ENCODE assay signal across 8 mouse cellular contexts in genomic region chr13:21974726-21975473, GRCm38 (mm10). TPM values are rescaled to one million over a fixed set of nuclear protein-coding genes. Genes with fewer than 3 reads are reported as not detected.
DNase-seq lines count a peak whose midpoint lies in the region; ATAC-seq and TF ChIP-seq lines count a peak whose summit lies in the region.

No protein-coding gene starts in this region.

- H3K27me3 ChIP-seq in hindbrain, embryonic 10.5 days (ENCODE audit: insufficient read depth, poor library complexity, severe bottlenecking): peaks cover 27% of the 10 kb centered on the region
- H3K27me3 ChIP-seq in lung, embryonic 15.5 days: peaks cover 4% of the 10 kb centered on the region; the same call in 1 of the 2 replicates

- no peaks in the 10 kb centered on the region for H3K36me3 ChIP-seq in hindbrain, embryonic 10.5 days
- H3K36me3 ChIP-seq in lung, embryonic 15.5 days: no peaks in the 10 kb centered on the region

- WGBS in hindbrain, embryonic 10.5 days: 5% methylated on average over 20 of the region's 20 CpGs
- WGBS in lung, embryonic 15.5 days: 4% methylated on average over 20 of the region's 20 CpGs
- 4% methylated on average over 20 of the region's 20 CpGs for WGBS in olfactory bulb, adult 2 months

- H3K4me2 ChIP-seq in lung, embryonic 15.5 days: peak overlapping the region; percentile 40

- H3K27ac ChIP-seq in hindbrain, embryonic 10.5 days: peak overlapping the region; percentile 95
- H3K27ac ChIP-seq in lung, embryonic 15.5 days: peak overlapping the region; percentile 80
- H3K27ac ChIP-seq in olfactory bulb, adult 2 months (ENCODE audit: insufficient read depth, low read depth, low read length): peak overlapping the region; percentile 92

- no peaks in the 10 kb centered on the region for H3K9me3 ChIP-seq in hindbrain, embryonic 10.5 days
- H3K9me3 ChIP-seq in lung, embryonic 15.5 days: no peaks in the 10 kb centered on the region

- peak; percentile 94 for ATAC-seq in lung, embryonic 15.5 days (ENCODE audit: borderline replicate concordance, extremely low read depth, low FRiP score, low TSS enrichment)

- peak overlapping the region; percentile 64 for H3K9ac ChIP-seq in lung, embryonic 15.5 days

- TF ChIP-seq CTCF in olfactory bulb, adult 2 months (IDR thresholded peaks at IDR 0.05; ENCODE audit: insufficient read depth, low read depth, low read length): no peak

- TF ChIP-seq POLR2A in olfactory bulb, adult 2 months (IDR thresholded peaks at IDR 0.05; ENCODE audit: insufficient read depth, low read depth, low read length): no peak

- H3K4me3 ChIP-seq in hindbrain, embryonic 10.5 days: peak overlapping the region; percentile 66
- H3K4me3 ChIP-seq in lung, embryonic 15.5 days: peak overlapping the region; percentile 55
- peak overlapping the region; percentile 72 for H3K4me3 ChIP-seq in olfactory bulb, adult 2 months (ENCODE audit: insufficient read depth, low read depth, low read length)

- DNase-seq in MN1 (ENCODE audit: low spot score): peak; percentile 86
- peak; percentile 81 for DNase-seq in cerebellum, adult 8-10 months
- peak; percentile 87 for DNase-seq in forelimb bud, embryonic 11.5 days (ENCODE audit: low read depth, low spot score)
- peak; percentile 76 for DNase-seq in hindbrain, embryonic 10.5 days (ENCODE audit: low spot score)
- peak; percentile 39 for DNase-seq in layer of hippocampus, adult 9-10 months (ENCODE audit: low spot score)
- DNase-seq in thymus, postnatal 0 days (ENCODE audit: low spot score): peak; percentile 93

- no peaks in the 10 kb centered on the region for H3K4me1 ChIP-seq in hindbrain, embryonic 10.5 days (replicated peaks)
- H3K4me1 ChIP-seq in lung, embryonic 15.5 days: peaks cover 5% of the 10 kb centered on the region; the same call in 1 of the 2 replicates
- no peaks in the 10 kb centered on the region for H3K4me1 ChIP-seq in olfactory bulb, adult 2 months (ENCODE audit: control insufficient read depth, insufficient read depth, low read length)

RNA-seq across cellular contexts. Expression of gene Pom121l2, which starts 6.1 kb away (rescaled TPM):
- 0.07 TPM in 1 of 2 replicates, not detected in the other for polyA plus RNA-seq in hindbrain, embryonic 10.5 days (2016; fragmentation: Nextera tagmentation; extraction: Ambion mirVana)
- polyA plus RNA-seq in lung, embryonic 15.5 days (2015; fragmentation: Nextera tagmentation; extraction: Ambion mirVana): 0.09 and 0.32 TPM in 2 replicates
- polyA plus RNA-seq in olfactory bulb, adult 2 months (2012; ENCODE audit: insufficient read depth, insufficient read length, low replicate concordance, missing spikeins): not detected in 2 replicates
- 0.14 and 0.18 TPM in 2 replicates for polyA plus RNA-seq in thymus, postnatal 0 days (2015; fragmentation: Nextera tagmentation; extraction: Ambion mirVana)

RNA-seq across cellular contexts. Expression of gene Zfp184, which starts 30.0 kb away (rescaled TPM):
- 20.6 and 24.7 TPM in 2 replicates for polyA plus RNA-seq in hindbrain, embryonic 10.5 days (2016; fragmentation: Nextera tagmentation; extraction: Ambion mirVana)
- polyA plus RNA-seq in lung, embryonic 15.5 days (2015; fragmentation: Nextera tagmentation; extraction: Ambion mirVana): 11.6 and 13.3 TPM in 2 replicates
- polyA plus RNA-seq in olfactory bulb, adult 2 months (2012; ENCODE audit: insufficient read depth, insufficient read length, low replicate concordance, missing spikeins): not detected in 2 replicates
- polyA plus RNA-seq in thymus, postnatal 0 days (2015; fragmentation: Nextera tagmentation; extraction: Ambion mirVana): 3.7 and 4.4 TPM in 2 replicates

RNA-seq across cellular contexts. Expression of gene Prss16, which starts 34.6 kb away (rescaled TPM):
- polyA plus RNA-seq in hindbrain, embryonic 10.5 days (2016; fragmentation: Nextera tagmentation; extraction: Ambion mirVana): 0.18 TPM in 1 of 2 replicates, not detected in the other
- 11.2 and 36.4 TPM in 2 replicates for polyA plus RNA-seq in lung, embryonic 15.5 days (2015; fragmentation: Nextera tagmentation; extraction: Ambion mirVana)
- 263 TPM in 1 of 2 replicates, not detected in the other for polyA plus RNA-seq in olfactory bulb, adult 2 months (2012; ENCODE audit: insufficient read depth, insufficient read length, low replicate concordance, missing spikeins)
- polyA plus RNA-seq in thymus, postnatal 0 days (2015; fragmentation: Nextera tagmentation; extraction: Ambion mirVana): 645 and 679 TPM in 2 replicates

Comparison
In these comparisons a context has a peak if more than half of its experiments do, and no peak if none do; other contexts are left out.
1. Peak in every context shown above with its lines: DNase-seq, ATAC-seq, H3K4me3 ChIP-seq and H3K27ac ChIP-seq.
2. DNase-seq: peak in every context shown above with its lines; median percentile 93 in thymus, postnatal 0 days; 87 in forelimb bud, embryonic 11.5 days; 86 in MN1; 81 in cerebellum, adult 8-10 months; 76 in hindbrain, embryonic 10.5 days; 39 in layer of hippocampus, adult 9-10 months.
3. RNA of gene Prss16, which starts 34.6 kb away (polyA plus RNA-seq): 645 to 679 TPM in thymus, postnatal 0 days, 263 TPM in olfactory bulb, adult 2 months and 11.2 to 36.4 TPM in lung, embryonic 15.5 days; 0.18 TPM in hindbrain, embryonic 10.5 days; every median in the first group is over 10 times any median in the second.